Mouse (Mus musculus): ENCODE measurements at regions not wholly inside any gene's neighbourhood (a gene's known extent, or its start where the extent isn't known, plus 50 kb on each side); places are given as distances from the start of the nearest gene placed in this dataset.
A peak's percentile ranks its signal among the peaks of the same experiment; 100 is the strongest.

DNA sequence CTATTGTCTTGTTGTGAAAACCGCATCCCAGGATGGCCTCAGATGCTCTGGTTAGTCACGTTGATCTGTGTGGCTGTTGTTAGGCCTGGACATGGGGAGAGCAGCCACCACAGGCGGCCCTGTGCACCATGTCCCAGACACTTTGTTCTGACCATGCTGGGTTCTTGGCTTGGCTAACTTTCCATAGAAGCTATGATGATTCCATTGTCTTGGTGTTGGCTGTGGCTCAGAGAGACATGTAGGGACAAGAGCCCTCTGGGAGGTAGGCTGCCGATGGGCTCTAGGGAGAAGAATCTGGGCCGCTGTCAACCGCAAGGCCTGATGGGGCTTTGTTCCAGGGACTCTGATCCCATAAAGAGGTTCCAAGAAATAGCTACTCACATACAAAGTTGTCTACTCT is 334.9 kb downstream of the Pik3r1 start:
- no peak for DNase-seq (ENCODE audit: low spot score in 2 of 2)

DNA sequence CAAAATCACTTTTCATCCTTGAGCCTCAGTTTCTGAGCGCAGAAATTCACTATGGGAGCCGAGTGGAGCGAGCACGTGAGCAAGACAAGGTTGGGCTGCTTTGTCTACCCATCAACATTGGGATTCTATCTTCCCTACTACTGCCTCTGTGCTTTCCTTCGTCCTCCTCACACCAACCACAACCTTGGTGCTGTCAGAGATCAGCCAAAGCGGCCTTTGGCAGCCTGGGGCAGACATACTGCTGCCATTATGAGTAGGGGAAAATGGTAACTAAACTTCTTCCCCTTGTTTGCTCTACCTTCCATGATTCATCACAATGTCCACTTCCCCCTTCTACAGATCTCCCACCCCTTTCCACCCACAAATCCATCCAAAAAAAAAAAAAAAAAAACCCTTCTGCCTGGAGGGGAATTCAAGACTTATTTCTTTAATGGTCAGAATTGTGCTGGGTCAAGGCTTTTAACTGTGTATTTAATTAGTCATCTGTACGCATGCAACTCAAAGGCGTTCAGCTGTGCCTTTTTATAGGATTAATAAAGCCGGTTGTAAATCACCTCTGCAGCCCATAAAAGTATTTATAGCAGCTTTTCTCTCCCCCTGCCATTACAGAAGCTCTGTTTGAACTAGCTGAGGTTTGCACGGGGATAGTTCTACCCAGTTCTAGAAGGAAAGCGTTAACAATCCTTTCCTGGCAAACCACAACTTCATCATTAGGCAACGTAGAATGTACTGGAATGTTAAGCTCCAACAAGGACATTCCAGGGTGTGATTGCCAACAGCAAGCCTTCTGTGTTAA is 340.4 kb downstream of the Pik3r1 start:
- no peak for DNase-seq (ENCODE audit: low spot score in 2 of 2)

DNA sequence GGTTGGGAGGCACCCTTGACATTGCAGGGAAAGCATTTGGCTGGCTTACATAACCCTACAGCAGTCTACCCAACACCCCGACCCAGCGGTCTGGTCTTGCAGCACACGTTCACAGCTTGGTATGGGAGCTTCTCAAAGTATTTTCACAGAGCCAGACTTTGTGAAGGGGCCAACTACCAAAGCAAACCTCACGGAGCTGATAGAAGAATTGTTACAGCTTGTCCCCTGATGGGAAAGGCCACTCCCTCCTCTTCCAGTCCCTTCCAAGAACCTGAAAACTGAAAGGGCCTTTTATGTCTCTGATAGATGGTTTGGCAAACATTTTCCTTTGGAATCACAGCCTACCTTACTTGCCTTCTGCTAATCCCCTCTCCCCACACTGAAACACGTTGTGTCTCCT is 341.6 kb downstream of the Pik3r1 start:
- no peak for DNase-seq (ENCODE audit: low spot score in 2 of 2)

DNA sequence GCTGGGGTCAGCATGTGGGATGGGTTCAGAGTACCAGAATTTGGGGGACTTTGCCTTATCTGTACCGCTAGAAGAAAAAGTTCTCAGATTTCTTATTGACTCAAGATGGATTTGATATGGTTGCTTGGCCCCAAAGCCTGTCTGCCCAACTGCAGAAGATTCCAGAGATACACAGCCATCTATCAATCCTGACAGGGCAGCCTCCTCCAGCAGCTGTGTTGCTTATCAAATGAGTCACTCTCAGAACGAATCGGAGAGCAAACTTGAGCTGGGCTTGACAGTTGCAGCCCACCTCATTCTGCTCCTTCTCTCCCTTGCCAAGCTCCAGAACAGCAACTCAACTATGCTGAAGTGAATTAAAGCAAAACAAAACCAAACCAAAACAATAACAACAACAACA is 345.9 kb downstream of the Pik3r1 start:
- DNase-seq (ENCODE audit: low spot score in 2 of 2), result peak in 1 of 2 experiments; percentile 27

DNA sequence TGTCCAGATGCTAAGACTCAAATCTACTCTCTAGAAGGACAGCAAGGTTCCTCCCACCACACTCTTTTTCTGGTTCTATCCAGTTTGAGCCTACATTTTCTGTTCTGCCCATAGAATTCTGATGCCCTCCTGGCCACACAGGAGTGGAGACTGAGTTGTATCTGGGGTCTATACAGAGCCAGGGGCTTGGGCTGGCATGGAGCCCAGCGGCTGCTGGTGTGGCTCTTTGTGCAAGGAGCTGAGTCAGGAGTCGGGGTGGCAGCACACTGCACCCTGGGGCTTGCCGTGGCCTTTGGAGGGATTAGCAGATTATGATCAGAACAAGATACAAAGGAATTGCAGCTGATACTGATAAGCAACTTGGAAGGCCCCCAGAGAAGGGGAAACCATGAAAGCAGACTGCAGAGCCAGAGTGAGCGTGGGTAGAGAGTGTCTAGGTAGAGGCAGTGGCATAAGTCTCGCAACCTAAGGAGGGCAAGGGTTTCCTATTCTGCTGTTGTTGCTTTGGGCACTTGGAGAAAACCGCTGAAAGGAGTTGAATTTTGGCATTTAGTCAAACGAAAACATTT is 348.5 kb downstream of the Pik3r1 start:
- DNase-seq (ENCODE audit: low spot score in 2 of 2), result no peak

DNA sequence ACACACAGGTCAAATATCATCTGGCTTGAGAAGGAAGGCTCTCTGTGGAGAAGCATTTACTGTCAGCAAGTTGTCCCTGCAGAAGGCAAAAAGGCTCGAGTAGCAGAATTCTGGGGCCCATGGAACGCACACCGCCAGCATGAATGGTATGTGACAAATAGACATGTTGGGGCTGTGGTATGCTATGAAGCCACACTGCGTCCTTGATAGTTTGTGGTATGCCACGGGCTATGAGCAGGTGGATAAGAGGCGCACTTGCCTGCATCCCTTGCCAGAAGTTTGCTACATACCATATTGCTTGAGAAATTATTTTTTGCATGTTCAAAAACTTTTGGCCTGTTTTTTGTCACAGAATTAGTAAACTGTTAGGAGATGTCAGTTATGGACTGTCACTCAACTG is 349.7 kb downstream of the Pik3r1 start:
- no peak for DNase-seq (ENCODE audit: low spot score in 2 of 2)

DNA sequence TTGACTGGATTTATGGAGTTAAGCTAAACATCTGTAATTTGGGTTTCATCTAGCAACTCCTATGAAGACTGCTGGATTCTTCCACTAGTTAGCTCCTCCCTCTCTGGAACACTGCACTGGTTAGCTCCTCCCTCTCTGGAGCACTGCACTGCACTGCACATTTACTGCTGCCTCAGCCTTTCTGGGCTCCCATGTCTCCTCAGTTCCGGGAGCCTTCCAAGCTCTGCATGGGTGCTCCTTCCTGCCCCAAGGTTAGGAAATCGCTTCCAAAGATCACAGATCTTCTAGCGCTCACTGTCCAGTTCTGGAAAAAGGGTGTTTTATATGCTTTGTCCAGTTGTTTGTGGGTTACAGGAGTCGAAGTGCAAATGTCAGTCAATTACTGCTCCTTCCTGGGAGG is 359.1 kb downstream of the Pik3r1 start:
- DNase-seq (ENCODE audit: low spot score in 2 of 2), result no peak

DNA sequence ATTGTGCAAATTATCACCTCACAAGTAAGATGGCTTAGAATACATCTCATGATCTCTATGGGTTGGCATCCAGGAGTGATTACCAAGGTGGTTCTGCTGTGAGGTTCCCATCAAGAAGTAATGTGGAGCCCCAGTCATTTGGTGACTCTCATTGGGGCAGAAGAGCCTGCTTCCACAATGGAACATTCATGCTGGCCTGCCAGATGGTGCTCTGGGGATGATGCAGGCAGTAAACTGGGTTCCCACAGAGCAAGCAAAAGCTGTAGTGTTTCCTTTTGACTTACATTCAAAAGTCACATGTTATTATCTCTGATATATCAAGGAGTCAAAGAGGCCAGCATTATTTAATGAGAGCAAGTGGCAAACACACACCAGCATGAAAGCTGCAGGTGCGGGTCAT is 360.4 kb downstream of the Pik3r1 start:
- no peak for DNase-seq (ENCODE audit: low spot score in 2 of 2)

DNA sequence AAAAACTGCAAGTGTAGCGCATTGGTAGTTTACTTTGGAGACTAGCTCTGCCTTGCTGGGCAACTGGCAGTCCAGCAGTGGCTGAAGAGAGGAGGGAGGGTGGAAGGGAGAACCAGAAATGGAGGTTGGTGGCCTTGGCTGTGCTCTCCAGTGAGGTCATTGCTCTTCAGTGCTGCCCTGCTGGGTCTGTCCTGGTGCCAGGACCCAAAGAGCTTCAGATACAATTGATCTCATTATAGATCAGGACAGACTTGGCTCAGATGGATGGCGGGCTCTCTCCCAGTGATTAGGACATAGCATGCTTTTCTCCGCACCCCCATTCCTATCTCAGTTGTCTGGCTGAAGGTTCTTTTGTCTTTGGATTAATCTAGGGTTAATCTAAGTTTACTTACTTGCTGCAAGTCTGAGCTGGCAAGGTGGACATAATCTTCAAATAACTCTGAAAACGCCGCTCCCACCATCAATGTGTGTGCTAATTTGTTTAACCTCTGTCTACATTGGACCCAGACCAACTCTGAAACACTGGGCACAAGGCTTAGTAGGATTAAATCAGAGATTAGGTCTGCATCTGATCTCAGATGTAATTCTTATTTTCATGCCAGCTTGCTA is 394.3 kb downstream of the Pik3r1 start:
- DNase-seq (ENCODE audit: low spot score in 2 of 2), result peak; percentile 11 to 39

DNA sequence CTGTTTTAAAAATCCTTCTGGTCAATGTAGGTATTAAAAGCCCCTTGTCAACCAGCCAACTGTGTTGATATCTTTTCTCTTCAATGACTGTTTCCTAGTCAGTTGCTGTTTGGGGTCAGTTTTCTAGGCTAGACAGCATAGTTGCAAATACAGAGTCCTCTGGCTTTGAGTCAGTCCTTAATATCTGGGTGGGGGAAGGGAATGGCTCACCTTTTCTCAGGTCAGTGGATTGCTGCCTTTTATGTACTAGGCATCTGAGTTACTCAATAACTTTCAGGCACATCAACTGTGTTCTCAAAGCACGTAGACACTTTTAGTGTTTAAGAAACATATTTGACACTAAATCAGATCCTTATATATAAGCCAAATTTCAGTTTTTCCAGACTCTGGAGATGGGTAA is 396.1 kb downstream of the Pik3r1 start:
- no peak for DNase-seq (ENCODE audit: low spot score in 2 of 2)

DNA sequence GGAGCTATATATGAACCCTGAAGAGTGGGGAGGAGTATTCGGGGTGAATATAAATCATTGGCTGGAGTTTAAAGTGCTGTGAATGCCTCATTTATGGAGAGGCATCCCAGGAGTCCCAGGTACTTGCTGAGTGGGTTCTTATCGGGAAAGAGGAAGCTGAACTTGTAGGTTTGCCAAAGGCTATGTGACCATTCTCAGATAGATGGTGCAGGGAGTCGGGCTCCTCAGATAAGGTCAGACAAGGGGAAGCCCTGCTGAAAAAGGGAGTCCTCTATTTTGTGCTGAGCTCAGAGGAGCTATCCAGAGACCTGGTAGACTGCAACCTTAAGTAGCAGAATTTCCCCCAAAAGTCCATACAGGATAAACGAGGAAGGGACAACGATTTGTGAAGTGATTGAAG is 399.8 kb downstream of the Pik3r1 start:
- no peak for DNase-seq (ENCODE audit: low spot score in 2 of 2)

DNA sequence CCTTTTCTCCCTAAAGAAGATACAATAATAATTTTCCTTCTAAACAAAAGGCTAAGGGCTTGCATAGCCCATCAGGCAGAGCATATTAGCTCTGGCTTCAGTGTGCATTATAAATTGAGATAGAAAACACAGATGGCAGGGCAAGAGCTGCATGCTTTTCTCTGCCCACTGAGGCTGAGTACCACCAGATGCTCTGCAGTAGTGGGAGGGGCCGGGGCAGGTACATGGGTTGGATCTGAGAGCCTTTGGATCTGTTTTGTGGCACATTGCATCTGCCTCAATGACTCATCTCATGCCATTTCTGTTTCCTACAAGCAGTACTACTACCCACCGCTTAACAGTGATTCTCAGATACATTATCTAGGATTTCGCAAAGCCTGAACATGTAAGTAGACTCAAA is 412.7 kb downstream of the Pik3r1 start:
- no peak for DNase-seq (ENCODE audit: low spot score in 2 of 2)

DNA sequence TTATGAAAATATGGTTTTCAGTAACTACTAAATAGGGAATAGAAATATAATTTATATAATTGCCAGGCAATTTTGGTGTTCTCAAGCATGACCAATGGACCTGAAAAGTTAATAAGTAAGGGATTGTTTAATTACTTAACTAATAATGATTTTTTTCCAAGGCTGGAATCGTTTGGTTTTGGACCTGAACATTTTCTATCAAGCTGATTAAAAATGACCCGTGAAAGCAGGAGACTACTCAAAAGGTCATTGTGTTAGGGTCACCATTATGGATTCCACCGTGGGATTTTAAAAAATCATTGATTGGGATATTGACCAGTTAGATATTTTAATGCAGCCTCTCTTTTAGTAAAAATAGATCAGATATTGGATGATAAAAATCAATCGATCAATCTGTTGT is 416.9 kb downstream of the Pik3r1 start:
- DNase-seq (ENCODE audit: low spot score in 2 of 2), result no peak

DNA sequence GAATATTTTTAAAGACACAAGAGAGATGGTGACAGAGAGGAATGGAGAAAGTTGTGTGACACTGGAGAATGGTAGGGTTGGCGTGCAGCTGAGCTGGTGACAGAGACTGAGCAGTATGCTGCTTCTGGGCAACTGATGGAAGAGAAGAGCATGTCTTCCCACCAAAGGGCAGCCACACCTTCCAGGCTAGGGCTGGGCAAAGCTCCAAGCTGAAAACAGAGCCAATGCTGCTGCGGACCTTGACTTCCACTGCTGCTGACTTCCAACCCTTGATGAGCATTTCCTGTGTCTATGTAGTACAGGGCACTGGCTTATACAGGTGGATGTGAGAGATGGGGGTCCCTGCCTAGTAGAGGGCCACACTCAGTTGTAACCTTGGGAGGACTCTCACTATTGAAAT is 418.7 kb downstream of the Pik3r1 start:
- DNase-seq (ENCODE audit: low spot score in 2 of 2), result no peak

DNA sequence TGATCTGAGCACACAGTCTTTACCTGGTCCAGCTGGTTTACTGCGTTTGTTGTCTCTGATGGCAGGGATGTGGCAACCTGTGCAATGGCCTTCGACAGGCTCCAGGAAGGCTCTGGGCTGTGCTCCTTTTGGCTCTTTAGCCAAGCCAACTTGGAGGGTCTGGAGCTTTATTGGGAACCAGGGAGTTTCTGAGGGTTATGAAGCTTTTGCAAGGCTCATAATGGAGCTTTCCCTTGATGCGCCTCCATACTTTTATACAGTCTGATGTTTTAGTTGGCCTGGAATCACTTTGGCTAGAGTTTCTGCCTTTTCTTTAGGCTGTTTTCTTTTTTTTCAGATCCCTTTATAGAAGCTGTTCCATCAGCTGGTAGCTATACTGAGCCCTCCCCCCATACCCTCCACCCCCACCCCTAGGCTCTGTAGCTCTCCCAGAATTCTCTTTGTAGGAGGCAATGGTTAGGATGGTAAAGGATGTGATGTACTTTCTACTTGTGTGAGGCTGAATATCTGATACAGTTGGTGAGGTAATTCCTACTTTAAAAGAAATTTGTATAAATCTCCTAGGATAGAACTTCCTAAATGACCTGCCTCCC is 429.6 kb downstream of the Pik3r1 start:
- no peak for DNase-seq (ENCODE audit: low spot score in 2 of 2)

DNA sequence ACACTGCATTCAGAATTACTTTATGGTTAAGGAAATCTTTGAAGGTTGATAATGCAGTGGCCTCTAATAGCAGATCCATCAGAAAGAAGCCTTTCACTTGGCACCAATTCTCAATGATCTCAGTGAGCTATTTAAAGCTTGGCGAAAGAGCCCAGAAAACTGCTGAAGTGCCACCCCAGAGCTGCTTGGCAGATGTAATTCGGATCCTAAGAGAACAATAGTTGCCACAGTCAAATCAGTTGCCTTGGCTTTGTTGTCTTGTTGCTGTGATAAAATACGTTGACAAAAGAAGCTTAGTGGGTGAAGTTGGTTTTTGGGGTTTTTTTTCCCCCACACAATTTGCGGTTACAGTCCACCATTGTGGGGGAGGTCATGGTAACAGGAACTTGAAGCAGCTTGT is 449.4 kb downstream of the Pik3r1 start:
- DNase-seq (ENCODE audit: low spot score in 2 of 2), result no peak

DNA sequence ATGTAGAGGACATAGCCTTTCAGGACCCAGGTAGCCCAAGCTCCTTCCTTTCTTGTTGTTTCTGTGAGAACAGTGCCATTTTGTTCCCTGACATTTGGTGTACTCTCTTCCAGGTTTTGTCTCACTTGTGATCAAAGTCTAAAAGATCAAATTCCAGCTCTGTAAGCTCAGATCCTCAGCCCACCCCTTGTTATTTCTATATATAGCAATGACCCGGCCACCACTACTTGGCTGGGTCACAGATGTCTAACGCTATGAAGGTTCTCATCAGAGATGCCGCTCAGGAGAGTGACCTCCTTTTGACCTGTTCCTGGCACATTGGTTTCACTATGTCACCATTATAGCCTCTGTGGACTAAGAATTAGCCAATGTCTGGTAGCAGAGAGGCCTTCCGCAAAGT is 451.7 kb downstream of the Pik3r1 start:
- DNase-seq (ENCODE audit: low spot score in 2 of 2), result no peak

DNA sequence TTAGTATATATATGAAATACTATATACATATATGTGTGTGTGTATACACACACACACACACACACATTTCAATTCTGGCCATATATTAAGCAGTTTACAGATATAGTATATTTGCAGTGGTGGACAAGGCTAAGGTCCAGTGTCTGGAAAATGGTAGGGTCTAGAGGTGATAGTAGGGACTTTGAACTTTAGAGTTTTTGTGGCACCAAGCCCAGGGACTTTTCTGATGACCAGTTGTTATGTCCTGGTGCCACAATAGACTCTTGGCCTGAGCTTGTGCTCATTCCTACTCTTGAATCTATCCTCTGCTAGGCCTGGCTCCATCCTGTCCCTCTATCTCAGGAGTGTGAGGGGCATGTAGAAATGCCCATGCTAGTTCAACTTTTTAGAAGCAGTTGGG is 454.0 kb downstream of the Pik3r1 start:
- no peak for DNase-seq (ENCODE audit: low spot score in 2 of 2)

DNA sequence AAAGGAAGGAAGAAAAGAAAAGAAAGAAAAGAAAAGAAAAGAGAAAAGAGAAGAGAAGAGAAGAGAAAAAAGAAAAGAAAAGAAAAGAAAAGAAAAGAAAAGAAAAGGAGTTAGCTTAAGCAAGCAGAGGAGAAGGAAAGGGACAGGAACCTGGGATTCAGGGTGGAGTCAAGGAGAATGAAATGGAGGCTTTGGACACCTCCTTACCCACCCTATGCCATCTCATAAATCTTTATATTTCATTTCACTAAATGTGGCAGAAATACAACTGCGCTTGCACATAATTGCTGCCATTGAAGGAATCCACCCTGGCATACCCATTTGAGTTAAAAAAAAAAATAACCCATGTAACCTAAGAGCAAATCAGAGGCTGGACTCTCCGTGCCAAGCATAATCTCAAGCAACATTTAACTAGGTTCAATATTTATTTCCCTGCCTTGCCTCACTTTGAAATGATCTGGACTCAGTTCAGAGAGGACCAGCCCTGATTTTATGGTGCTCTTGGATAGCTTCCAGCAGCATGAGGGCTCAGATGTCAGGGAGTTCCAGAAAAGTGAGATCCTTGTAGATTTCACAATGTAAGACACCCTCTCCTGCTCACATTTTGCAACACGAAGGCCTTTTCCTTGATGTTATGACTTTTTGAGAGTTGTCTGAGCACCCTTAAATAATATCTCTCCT is 456.2 kb downstream of the Pik3r1 start:
- DNase-seq (ENCODE audit: low spot score in 2 of 2), result peak; percentile 62 to 77

DNA sequence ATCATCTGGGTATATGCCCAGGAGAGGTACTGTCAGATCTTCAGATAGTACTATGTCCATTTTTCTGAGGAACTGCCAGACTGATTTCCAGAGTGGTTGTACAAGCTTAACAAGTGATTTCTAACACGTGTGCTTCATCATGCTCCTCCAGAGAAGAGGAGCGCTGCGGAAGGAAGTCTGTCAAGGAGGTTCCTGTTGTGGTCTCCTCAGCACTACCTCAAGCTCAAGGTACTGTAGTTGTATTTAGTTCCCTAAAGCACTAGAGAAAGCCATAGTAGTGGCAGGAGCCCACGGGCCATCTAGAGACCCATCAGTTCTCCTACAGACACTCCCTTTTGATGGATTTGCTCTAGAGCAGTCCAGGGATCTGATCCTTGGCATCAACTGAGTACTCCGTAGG is 459.3 kb downstream of the Pik3r1 start:
- DNase-seq (ENCODE audit: low spot score in 2 of 2), result no peak

DNA sequence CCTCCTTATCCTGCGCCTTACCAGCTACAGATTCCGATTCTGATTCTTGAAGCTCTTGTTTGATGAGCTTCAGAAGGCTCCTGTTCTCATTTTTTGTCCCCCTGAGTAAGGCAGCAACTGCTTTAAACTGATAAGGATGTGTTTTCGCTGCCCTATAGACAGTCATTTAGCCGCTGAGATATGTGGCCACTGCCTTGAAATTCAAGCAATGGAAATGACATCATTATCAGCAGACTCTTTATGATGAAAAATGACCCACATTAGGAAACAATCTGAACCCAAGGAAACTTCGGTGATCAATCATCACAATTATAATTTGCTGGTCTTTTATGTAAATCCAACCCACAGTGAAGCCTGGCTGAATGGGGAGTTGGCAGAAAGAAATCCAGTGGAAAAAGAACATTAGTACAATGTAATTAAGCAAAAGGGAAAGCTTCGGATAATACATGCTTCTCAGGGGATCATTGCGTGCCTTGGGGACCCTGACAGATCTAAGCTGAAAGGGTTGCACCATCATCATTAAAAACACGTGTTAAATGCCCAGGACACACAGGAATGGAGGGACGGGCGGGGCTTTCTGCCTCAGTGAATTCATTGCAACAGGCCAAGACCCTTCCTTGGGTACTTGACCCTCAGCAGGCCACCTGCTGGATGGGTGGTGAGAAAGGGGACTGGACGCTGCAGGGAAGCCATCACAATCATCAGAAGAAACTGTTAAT is 462.2 kb downstream of the Pik3r1 start:
- DNase-seq (ENCODE audit: low spot score in 2 of 2), result no peak

DNA sequence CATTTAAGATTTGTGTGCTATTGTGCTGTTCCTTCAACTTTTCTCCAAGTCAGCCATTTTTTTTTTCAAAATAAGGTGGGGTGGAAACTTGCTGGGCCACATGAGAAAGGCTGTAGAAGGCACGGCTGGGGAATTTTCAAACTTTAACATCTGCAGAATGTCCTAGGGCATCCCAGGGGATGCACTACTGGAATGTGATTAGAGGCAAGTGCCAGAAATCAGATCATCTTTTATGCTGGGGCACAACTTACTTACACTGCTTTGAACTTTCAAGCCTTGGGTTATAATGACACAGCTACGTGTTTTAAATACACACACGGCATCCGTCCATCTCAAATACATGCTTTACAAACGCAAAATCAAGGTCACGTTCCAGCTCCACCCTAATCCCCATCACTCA is 463.0 kb downstream of the Pik3r1 start:
- DNase-seq (ENCODE audit: low spot score in 2 of 2), result no peak
